Mouse (Mus musculus) stomach, embryonic 16.5 days (tissue): ENCODE measurements around the gene Nans. TPM values are rescaled to one million over a fixed set of nuclear protein-coding genes. Genes with fewer than 3 reads are reported as not detected.

Experiments
- ATAC-seq: fragments of 200-750 bp; cut with Nextera tagmentation; 2 replicates; pipeline ENCODE4 v1.8.0; 2017; ENCODE audit warnings: moderate number of reproducible peaks, moderate TSS enrichment; ENCODE audit not compliant: insufficient read depth, low FRiP score
- H3K27ac ChIP-seq: fragments of 300-500 bp; sonication (generic); 2 replicates; pipeline ENCODE4 v1.5.1; 2014; ENCODE audit warnings: low read length
- H3K27me3 ChIP-seq: fragments of 300-500 bp; sonication (generic); 2 replicates; pipeline ENCODE4 v1.6.1; 2014; ENCODE audit warnings: low read length, control low read depth, mixed read lengths; ENCODE audit not compliant: control insufficient read depth, insufficient read depth
- H3K36me3 ChIP-seq: fragments of 300-500 bp; sonication (generic); 2 replicates; pipeline ENCODE4 v1.6.1; 2014; ENCODE audit warnings: low read length; ENCODE audit not compliant: control insufficient read depth, insufficient read depth
- H3K4me1 ChIP-seq: fragments of 300-500 bp; sonication (generic); 2 replicates; pipeline ENCODE4 v1.6.1; 2014; ENCODE audit warnings: low read length, control low read depth, mixed read lengths; ENCODE audit not compliant: control insufficient read depth, insufficient read depth
- H3K4me2 ChIP-seq: fragments of 300-500 bp; sonication (generic); 2 replicates; pipeline ENCODE4 v1.6.1; 2014; ENCODE audit warnings: low read depth, low read length, mixed read lengths
- H3K4me3 ChIP-seq: fragments of 300-500 bp; sonication (generic); replicated peaks from 2 replicates; pipeline ENCODE4 v1.5.1; 2014; ENCODE audit warnings: mild to moderate bottlenecking, low read length
- H3K9ac ChIP-seq: fragments of 300-500 bp; sonication (generic); 2 replicates; pipeline ENCODE4 v1.6.1; 2014; ENCODE audit warnings: low read length
- H3K9me3 ChIP-seq: fragments of 300-500 bp; sonication (generic); replicated peaks from 2 replicates; pipeline ENCODE4 v1.6.1; 2016; ENCODE audit warnings: low read length, control low read depth; ENCODE audit not compliant: control insufficient read depth
- WGBS: fragments of 180-500 bp; shearing (Covaris S2); extraction: QIAGEN DNeasy Blood & Tissue Kit; methylation state at CpG from one replicate; pipeline ENCODE4 v1.1.7; 2014; 5-methylcytosine and 5-hydroxymethylcytosine counted together
- polyA plus RNA-seq: library from polyadenylated mRNA; unstranded; fragments of >200 nt; fragmentation: Nextera tagmentation; extraction: Ambion mirVana; gene quantifications from 2 replicates; pipeline ENCODE4 v1.2.1, GENCODE M21; 2015

Nans gene
- polyA plus RNA-seq, 1 experiment from 2014 or later: 101 TPM

GRCm38 (mm10) chr4:46451758-46452480, 37.1 kb upstream of the Nans start:
- Histone ChIP-seq H3K27ac (peak overlapping the region; percentile 99), H3K9ac (peak overlapping the region; percentile 100), H3K4me1 (peaks cover 36% of the 10 kb centered on the region), H3K9me3 (no peaks in the 10 kb centered on the region), H3K4me2 (peak overlapping the region; percentile 88), H3K4me3 (peak overlapping the region; percentile 92), H3K27me3 (no peaks in the 10 kb centered on the region), H3K36me3 (no peaks in the 10 kb centered on the region)
- WGBS: under 1% methylated on average over 101 of the region's 111 CpGs
- ATAC-seq: peak; percentile 41; the same call in 1 of the 2 replicates

- H3K4me1 ChIP-seq: peaks cover 36% of the 10 kb centered on the region
These were observed 36.6 kb upstream of the Nans start for GRCm38 (mm10) chr4:46452481-46452850.

GRCm38 (mm10) chr4:46452855-46453719, 36.0 kb upstream of the Nans start:
- ATAC-seq: no peak
- peak overlapping the region; percentile 99 for H3K27ac ChIP-seq

More at GRCm38 (mm10) chr4:46452481-46452850, 36.6 kb upstream of the Nans start:
- Histone ChIP-seq H3K4me3 (peak overlapping the region; percentile 92), H3K9me3 (no peaks in the 10 kb centered on the region), H3K27ac (peak overlapping the region; percentile 99), H3K36me3 (no peaks in the 10 kb centered on the region), H3K27me3 (no peaks in the 10 kb centered on the region), H3K9ac (peak overlapping the region; percentile 100), H3K4me2 (peak overlapping the region; percentile 88)
- WGBS: under 1% methylated on average over 19 of the region's 19 CpGs
- peak; percentile 19; the same call in 1 of the 2 replicates for ATAC-seq

GRCm38 (mm10) chr4:46454097-46454864, 34.8 kb upstream of the Nans start:
- H3K36me3 ChIP-seq: no peaks in the 10 kb centered on the region
- ATAC-seq: no peak
- H3K27ac ChIP-seq: no peak overlapping the region
- no peaks in the 10 kb centered on the region for H3K9me3 ChIP-seq
- 68% methylated on average over 5 of the region's 5 CpGs for WGBS
- H3K9ac ChIP-seq: no peak overlapping the region
- H3K4me1 ChIP-seq: peaks cover 33% of the 10 kb centered on the region
- H3K4me3 ChIP-seq: no peak overlapping the region; the same call in 1 of the 2 replicates
- peak overlapping the region; percentile 88 for H3K4me2 ChIP-seq
- no peaks in the 10 kb centered on the region for H3K27me3 ChIP-seq

More at GRCm38 (mm10) chr4:46452855-46453719, 36.0 kb upstream of the Nans start:
- H3K4me1 ChIP-seq: peaks cover 36% of the 10 kb centered on the region
- H3K9me3 ChIP-seq: no peaks in the 10 kb centered on the region
- H3K4me3 ChIP-seq: peak overlapping the region; percentile 92
- no peaks in the 10 kb centered on the region for H3K36me3 ChIP-seq
- peak overlapping the region; percentile 88 for H3K4me2 ChIP-seq
- no peaks in the 10 kb centered on the region for H3K27me3 ChIP-seq
- WGBS: 31% methylated on average over 13 of the region's 13 CpGs
- peak overlapping the region; percentile 100 for H3K9ac ChIP-seq

- peaks cover 27% of the 10 kb centered on the region for H3K4me1 ChIP-seq
- 75% methylated on average over 4 of the region's 4 CpGs for WGBS
- no peak overlapping the region for H3K27ac ChIP-seq
- no peaks in the 10 kb centered on the region for H3K9me3 ChIP-seq
- ATAC-seq: no peak
- no peaks in the 10 kb centered on the region for H3K27me3 ChIP-seq
- H3K9ac ChIP-seq: no peak overlapping the region
- no peak overlapping the region for H3K4me2 ChIP-seq
- peaks cover 3% of the 10 kb centered on the region; the same call in 1 of the 2 replicates for H3K36me3 ChIP-seq
- no peak overlapping the region for H3K4me3 ChIP-seq
These were observed 32.3 kb upstream of the Nans start for GRCm38 (mm10) chr4:46456762-46457161.

- Histone ChIP-seq H3K36me3 (peaks cover 3% of the 10 kb centered on the region; the same call in 1 of the 2 replicates), H3K4me2 (no peak overlapping the region), H3K4me3 (no peak overlapping the region), H3K27me3 (no peaks in the 10 kb centered on the region), H3K4me1 (peaks cover 27% of the 10 kb centered on the region), H3K9me3 (no peaks in the 10 kb centered on the region), H3K9ac (no peak overlapping the region), H3K27ac (no peak overlapping the region)
- no peak for ATAC-seq
- 85% methylated on average over 3 of the region's 3 CpGs for WGBS
These were observed 31.9 kb upstream of the Nans start for GRCm38 (mm10) chr4:46457186-46457585.

- Histone ChIP-seq H3K4me3 (no peak overlapping the region), H3K4me1 (peaks cover 19% of the 10 kb centered on the region), H3K9ac (no peak overlapping the region), H3K9me3 (no peaks in the 10 kb centered on the region), H3K36me3 (peaks cover 9% of the 10 kb centered on the region; the same call in 1 of the 2 replicates), H3K27ac (no peak overlapping the region), H3K4me2 (no peak overlapping the region), H3K27me3 (no peaks in the 10 kb centered on the region)
- no peak for ATAC-seq
- 79% methylated on average over 2 of the region's 2 CpGs for WGBS
These were observed 30.6 kb upstream of the Nans start for GRCm38 (mm10) chr4:46458411-46458810.

GRCm38 (mm10) chr4:46463130-46463830, 25.8 kb upstream of the Nans start:
- WGBS: 86% methylated on average over 7 of the region's 7 CpGs
- ATAC-seq: peak; percentile 25; the same call in 1 of the 2 replicates
- no peaks in the 10 kb centered on the region for H3K4me1 ChIP-seq
- peaks cover 23% of the 10 kb centered on the region for H3K36me3 ChIP-seq
- H3K27ac ChIP-seq: no peak overlapping the region
- no peaks in the 10 kb centered on the region for H3K9me3 ChIP-seq
- H3K27me3 ChIP-seq: no peaks in the 10 kb centered on the region
- H3K4me2 ChIP-seq: no peak overlapping the region
- H3K4me3 ChIP-seq: no peak overlapping the region
- no peak overlapping the region for H3K9ac ChIP-seq
